Mouse (Mus musculus): ENCODE measurements around the gene Nrn1.

- TF ChIP-seq POLR2A (IDR thresholded peaks at IDR 0.05; ENCODE audit: borderline replicate concordance, control insufficient read depth, low read depth, low read length): no peak
- no peak for TF ChIP-seq CTCF (IDR thresholded peaks at IDR 0.05; ENCODE audit: control insufficient read depth, insufficient read depth, low read length)
Observed at GRCm38 (mm10) chr13:36722309-36722708, 12.6 kb downstream of the Nrn1 start.
